Mouse (Mus musculus) ovary, postnatal 36 days (tissue): ENCODE measurements around the gene Fam129b.
"Not testable (repeated sequence)": the region's sequence is repeated elsewhere in the genome, so short reads cannot be mapped to it uniquely, and the experiment has no call there.

Experiments
- DNase-seq: peaks from one replicate; pipeline ENCODE4 v3.0.0; 2022; ENCODE audit warnings: low spot score, mixed read lengths

Fam129b gene

DNA sequence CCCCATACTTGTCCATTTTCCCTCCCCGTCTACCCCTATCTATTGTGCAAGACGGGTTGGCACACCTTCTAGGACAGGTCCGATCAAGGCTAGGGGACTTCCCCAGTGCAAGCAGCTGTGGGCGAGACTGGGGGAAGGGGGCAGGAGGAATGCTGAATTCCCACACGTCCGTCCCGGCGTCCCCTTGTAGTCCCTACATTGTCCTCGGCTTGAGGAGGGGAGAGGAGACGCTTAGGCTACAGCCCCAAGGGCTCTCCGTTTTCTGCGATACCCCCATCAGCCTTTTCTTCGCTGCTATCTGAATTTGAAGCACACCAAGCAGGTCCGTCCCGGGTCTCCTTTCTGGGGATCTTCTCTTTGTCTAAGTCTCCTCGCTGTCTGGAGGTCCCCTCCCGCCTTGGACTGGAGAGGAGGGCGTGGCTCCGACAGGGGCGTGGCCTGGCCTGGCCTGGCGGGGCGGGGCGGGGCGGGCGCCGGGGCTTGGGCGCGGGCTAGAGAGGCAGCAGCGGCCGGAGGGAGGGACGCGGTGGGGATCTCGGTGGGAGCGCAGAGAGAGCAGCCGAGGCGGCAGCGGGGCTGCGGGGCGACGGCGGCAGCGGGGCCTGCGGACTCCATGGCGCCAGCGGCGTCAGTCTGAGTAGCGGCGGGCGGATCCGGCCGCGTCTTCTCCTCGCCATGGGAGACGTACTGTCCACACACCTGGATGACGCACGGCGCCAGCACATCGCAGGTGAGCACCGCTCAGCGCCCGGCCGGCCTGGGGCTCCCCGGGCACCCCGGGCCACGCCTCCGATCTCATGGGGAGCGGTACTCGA, at the start of gene Fam129b:
Gene Fam129b, plus strand, starts transcription at position 440 of the 815 bp plus-strand sequence.
- peak; percentile 88 for DNase-seq

DNA sequence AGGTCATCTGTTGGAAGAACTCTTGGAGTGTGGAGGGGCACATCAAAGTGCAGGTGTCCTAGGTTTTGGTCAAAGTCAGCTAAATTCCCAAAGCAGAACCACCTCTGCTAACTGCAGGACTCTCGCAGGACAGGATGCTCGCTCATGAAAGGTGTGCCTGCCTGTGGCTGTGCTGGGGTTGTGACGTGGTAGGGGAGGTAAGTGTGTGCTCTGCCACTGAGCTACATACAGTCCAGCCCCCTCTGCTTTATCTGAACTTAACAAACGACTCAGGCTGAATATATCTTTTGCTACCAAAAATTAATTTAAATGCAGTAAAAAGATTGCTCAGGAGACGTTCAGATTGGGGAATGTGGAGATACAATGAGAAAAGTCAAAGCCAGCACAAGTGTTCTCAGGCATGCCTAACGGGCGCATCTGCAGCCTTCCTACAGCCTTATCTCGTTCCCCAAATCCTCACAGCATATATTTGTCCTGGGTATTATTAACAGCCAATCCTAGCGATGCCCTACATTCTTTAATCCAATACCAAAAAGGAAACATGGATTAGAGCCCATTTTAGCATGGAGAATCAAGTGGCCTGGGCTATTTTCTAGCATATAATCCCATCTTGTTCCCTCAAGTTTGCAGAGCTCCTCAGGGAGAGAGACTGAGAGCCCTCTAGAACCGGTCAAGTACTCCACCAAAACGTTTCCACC, 46.8 kb upstream of the Fam129b start:
- DNase-seq = no peak

- no peak for DNase-seq
Measured at GRCm38 (mm10) chr2:32834496-32834895, 41.4 kb upstream of the Fam129b start.

DNA sequence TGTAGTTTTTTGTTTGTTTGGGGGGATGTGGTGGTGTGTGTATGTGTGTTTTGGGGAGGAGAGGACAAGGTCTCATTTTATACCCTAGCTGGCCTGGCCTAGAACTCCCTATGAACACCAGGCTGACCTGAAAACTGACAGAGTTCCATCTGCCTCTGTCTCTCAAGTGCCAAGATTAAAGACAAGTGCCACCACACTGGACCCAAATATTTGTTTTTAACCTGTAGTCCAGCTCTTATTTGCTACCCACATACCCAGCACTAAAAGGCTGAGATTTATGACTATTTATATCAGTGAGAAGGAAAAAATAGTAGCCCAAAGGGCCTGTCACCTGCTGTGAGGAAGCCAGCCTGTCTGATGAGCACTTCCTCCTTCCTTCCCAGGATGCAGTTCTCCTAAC, 40.3 kb upstream of the Fam129b start:
- no peak for DNase-seq

GRCm38 (mm10) chr2:32838147-32838884, 37.6 kb upstream of the Fam129b start:
- DNase-seq = no peak

GRCm38 (mm10) chr2:32839261-32839660, 36.7 kb upstream of the Fam129b start:
- no peak for DNase-seq

- DNase-seq = no peak
Measured at GRCm38 (mm10) chr2:32841099-32841498, 34.8 kb upstream of the Fam129b start.

DNA sequence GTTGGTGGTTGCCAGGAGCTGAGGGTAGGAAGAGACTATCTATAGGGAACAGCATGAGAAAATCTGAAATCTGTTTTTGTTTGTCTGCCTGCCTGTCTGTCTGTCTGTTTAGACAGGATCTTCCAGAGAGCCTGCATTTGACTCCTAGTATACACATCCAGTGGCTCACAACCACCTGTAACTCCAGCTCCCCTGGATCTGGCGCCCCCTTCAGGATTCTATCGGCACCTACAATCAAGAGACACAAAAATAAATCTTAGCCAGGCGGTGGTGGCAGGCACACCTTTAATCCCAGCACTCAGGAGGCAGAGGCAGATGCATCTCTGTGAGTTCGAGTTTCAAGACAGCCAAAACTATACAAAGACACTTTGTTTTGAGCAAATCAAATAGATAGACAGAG, 33.4 kb upstream of the Fam129b start:
- no peak for DNase-seq

DNA sequence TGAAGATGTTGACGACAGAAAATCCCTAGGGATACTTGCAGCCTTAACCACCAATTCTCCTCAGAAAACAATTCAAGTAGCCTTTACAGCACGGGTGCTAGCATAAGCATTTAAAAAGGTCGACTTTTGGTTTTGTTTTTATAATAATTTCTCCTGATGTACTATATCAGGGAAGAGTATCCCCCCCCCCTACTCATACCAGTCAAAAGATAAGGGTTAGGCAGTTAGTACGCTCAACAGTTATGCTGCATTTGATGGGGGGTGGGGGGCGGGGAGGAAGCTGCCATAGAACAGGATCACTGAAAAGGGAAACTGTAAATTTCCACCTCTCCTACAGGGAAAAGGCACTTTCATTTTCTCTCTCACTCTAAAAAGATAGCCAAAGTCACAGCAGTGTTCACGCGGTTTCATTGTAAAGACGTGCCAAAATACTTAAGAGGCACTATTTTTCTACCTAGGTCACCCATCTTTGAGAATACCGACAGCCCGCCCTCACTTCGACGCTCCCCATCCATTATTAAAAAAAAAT, 30.3 kb upstream of the Fam129b start:
- no peak for DNase-seq

DNA sequence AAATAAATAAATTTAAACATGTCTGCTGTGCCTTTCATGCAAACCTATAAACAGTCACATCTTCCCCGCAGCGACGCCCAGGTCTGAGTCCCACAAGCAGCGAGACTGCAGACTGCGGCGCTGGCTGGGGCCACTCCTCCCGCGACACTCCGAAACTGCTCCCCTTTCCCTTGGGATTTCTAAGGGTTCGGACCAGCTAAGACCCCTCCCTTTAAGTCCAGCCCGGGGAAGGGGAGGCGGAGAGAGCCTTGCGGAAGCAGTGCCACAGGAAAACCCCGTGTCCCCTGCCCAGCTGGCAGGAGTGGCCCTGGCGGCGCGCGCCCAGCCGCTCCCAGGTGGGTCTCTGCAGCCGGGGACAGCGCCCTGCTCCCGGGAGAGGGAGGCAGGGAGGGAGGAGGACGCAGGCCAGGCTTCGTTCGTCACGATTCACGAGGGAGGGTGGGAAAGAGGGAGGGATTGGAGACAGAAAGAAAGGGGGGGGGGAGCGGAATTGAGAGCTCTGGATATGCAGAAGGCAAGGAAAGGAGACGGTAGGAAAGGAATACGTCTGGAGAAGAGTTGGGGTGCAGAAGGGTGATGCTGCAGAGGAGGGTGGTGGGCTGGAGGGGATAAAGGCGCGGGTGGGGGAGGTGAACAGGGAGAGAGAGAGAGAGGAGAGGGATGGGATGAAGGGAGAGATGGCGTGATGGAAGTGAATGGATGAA, 29.7 kb upstream of the Fam129b start:
- peak; percentile 51 for DNase-seq

GRCm38 (mm10) chr2:32846805-32847467, 29.0 kb upstream of the Fam129b start, which contains the start of gene Stxbp1:
Gene Stxbp1, minus strand, starts transcription at chr2:32847245.
- DNase-seq = peak; percentile 91

GRCm38 (mm10) chr2:32847468-32847821, 28.5 kb upstream of the Fam129b start:
- DNase-seq = no peak

DNA sequence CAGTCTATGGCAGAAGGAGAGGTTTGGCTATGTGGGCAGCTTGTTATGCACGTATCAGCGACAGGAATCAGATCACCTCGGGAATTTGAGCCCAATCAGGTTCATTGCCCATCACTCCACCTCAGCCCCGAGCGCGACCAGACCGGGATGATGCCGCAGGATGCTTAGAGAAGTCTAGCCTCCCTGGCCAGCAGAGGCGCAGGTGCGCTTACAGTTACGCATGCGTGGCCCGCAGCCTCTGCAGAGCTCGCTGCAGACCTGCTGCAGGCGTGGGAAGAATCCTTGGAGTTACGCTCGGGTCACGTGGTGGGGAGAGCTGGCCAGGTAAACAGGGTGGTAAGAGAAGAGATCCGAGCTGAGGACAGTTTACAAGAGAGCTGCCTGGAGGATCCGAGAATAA, 23.8 kb upstream of the Fam129b start:
- DNase-seq = peak; percentile 46

DNA sequence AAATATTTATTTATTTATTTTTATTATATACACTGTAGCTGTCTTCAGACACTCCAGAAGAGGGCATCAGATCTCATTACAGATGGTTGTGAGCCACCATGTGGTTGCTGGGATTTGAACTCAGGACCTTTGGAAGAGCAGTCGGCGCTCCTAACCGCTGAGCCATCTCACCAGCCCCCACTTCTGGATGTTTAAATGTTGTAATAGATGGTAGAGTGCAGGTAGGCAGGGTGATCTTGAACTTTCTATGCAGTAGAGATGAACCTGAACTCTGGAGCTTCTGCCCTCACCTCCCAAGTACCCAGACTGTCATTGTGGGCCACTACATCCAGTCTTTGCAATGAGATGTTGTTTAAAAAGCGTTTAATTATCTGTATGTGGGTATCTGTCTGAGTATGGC, 22.2 kb upstream of the Fam129b start:
- not testable (repeated sequence) for DNase-seq

DNA sequence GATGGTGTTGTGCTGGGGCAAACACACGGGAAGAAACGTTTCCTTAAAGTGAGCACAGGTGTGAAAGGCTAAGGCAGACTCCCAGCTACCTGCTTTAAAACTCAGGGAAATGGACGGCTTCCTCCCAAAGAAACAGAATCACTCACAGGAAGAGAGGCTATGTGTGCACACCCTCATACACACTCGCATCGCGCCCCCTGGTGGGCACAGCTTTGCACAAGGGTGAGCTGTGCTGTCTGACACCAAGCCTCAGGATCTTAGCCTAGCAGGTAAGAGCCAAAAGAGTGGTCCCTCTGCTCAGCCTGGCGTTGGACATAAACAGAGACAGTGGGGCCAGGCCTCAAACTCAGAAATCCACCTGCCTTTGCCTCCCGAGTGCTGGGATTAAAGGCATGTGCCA, 21.7 kb upstream of the Fam129b start:
- DNase-seq = peak; percentile 86

GRCm38 (mm10) chr2:32855046-32855785, 20.7 kb upstream of the Fam129b start:
- no peak for DNase-seq

GRCm38 (mm10) chr2:32855790-32856465, 20.0 kb upstream of the Fam129b start:
- DNase-seq = no peak

DNA sequence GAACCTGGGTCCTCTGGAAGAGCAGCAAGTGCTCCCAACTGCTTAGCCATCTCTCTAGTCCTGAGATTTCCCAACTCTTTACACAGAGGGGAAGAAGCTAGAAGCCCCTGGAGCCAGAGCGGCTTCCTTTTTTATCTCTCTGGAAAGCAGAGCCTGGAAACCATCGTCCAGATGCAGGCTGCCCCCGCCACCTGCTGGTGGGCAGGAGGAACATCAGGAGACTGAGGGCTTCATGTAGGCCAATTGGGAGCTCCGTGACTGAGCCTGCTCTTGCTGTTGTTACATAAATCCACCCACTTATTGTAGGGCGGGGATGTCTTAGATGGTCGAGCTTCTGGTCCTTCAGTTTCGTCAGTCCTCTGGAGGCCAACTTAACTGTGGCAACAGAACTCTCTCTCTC, 18.3 kb upstream of the Fam129b start:
- DNase-seq = peak; percentile 78

- DNase-seq = no peak
Measured at GRCm38 (mm10) chr2:32859010-32859621, 16.8 kb upstream of the Fam129b start.

DNA sequence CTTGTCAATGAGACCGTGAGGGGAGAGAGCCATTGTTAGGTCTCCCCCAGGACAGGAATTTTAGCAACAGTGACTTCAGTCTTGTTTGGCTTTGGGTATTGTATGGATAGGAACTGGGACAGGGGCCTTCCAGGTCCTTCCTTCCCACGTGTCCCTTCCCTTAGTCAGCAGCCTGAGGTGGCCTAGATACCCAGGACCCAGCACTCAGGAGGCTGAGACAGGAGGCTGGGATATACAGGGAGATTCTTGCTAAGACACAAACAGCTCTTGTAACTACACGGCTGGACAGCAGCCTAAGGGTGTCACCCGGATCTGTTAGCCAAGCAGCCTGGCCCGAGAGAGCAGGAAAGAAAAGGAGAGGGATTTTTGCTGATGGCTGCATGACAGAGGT, 16.3 kb upstream of the Fam129b start:
- DNase-seq = no peak
